Mouse (Mus musculus) layer of hippocampus, adult 11-12 months (tissue): ENCODE measurements at regions not wholly inside any gene's neighbourhood (a gene's known extent, or its start where the extent isn't known, plus 50 kb on each side); places are given as distances from the start of the nearest gene placed in this dataset.
"Not testable (repeated sequence)": the region's sequence is repeated elsewhere in the genome, so short reads cannot be mapped to it uniquely, and the experiment has no call there.

ENCODE experiments used
- DNase-seq: peaks from one replicate; pipeline ENCODE4 v3.0.0; 2022; ENCODE audit warnings: low spot score

- DNase-seq, result not testable (repeated sequence)
These were observed 535.8 kb downstream of the Mat2b start for GRCm38 (mm10) chr11:40159161-40159560.

- peak; percentile 69 for DNase-seq
These were observed 545.7 kb downstream of the Mat2b start for GRCm38 (mm10) chr11:40149312-40149711.

- no peak for DNase-seq
These were observed 557.2 kb downstream of the Mat2b start for GRCm38 (mm10) chr11:40137803-40138202.

- DNase-seq, result no peak
These were observed 592.4 kb downstream of the Mat2b start for GRCm38 (mm10) chr11:40102613-40103012.

GRCm38 (mm10) chr11:40074317-40074716, 620.7 kb downstream of the Mat2b start:
- DNase-seq, result no peak

- DNase-seq, result no peak
These were observed 644.5 kb downstream of the Mat2b start for GRCm38 (mm10) chr11:40050503-40050902.

GRCm38 (mm10) chr11:40027511-40027910, 667.5 kb downstream of the Mat2b start:
- peak; percentile 4 for DNase-seq

GRCm38 (mm10) chr11:39999483-39999882, 695.5 kb downstream of the Mat2b start:
- no peak for DNase-seq

GRCm38 (mm10) chr11:39998612-39999011, 696.4 kb downstream of the Mat2b start:
- no peak for DNase-seq

- no peak for DNase-seq
These were observed 722.4 kb downstream of the Mat2b start for GRCm38 (mm10) chr11:39972585-39972984.

GRCm38 (mm10) chr11:39963705-39964104, 731.3 kb downstream of the Mat2b start:
- no peak for DNase-seq

GRCm38 (mm10) chr11:39954426-39954825, 740.6 kb downstream of the Mat2b start:
- no peak for DNase-seq

GRCm38 (mm10) chr11:39944196-39944595, 750.8 kb downstream of the Mat2b start:
- DNase-seq, result no peak

- DNase-seq, result no peak
These were observed 760.8 kb downstream of the Mat2b start for GRCm38 (mm10) chr11:39934216-39934615.

- no peak for DNase-seq
These were observed 771.0 kb downstream of the Mat2b start for GRCm38 (mm10) chr11:39923977-39924527.

- no peak for DNase-seq
These were observed 777.2 kb downstream of the Mat2b start for GRCm38 (mm10) chr11:39917716-39918347.

- no peak for DNase-seq
These were observed 795.3 kb downstream of the Mat2b start for GRCm38 (mm10) chr11:39899644-39900225.

- no peak for DNase-seq
These were observed 811.7 kb downstream of the Mat2b start for GRCm38 (mm10) chr11:39883305-39883704.

GRCm38 (mm10) chr11:39868451-39868979, 826.5 kb downstream of the Mat2b start:
- DNase-seq, result no peak
